Mouse (Mus musculus) ES-Bruce4 (cell line): ENCODE data around the gene Gm32742.

ENCODE experiments used
- CTCF ChIP-seq: IDR thresholded peaks from one replicate; pipeline ENCODE4 v1.8.1; 2011; ENCODE audit warnings: low read depth, low read length
- POLR2A ChIP-seq: IDR thresholded peaks from one replicate; pipeline ENCODE4 v1.8.1; 2011; ENCODE audit warnings: low read length; ENCODE audit not compliant: insufficient read depth

DNA sequence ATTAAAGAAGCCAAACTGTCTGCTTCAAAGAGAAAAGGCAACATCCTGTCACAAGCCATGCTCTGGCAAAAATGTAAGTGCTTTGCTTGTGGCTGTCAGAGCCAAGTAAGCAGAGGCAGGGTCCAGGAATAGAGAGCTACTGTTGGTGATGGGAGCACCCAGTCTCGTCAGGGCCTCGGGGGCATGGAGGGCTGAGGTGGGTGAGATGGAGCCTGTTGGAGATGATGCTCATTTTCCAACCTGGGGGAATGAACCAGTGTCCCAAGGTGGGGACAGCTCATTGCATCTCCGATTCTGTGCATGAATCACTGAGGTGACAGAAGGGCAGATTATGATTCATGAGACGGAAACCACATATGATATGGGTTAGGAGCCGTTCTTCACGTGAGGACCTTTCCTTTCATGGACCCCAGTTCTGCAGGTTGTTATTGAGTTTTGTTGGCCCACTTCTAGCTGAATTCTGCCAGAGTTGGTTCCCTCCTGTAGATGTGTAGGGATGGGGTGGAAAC, 48.5 kb upstream of the Gm32742 start:
- no peak for TF ChIP-seq POLR2A
- TF ChIP-seq CTCF = no peak
